Mouse (Mus musculus) CH12.LX (cell line): Measurements from ENCODE around the gene Gm48551. TPM values are rescaled to one million over a fixed set of nuclear protein-coding genes. Genes with fewer than 3 reads are reported as not detected.

Experiments used
- DNase-seq: peaks from one replicate; pipeline ENCODE4 v3.0.0-alpha.2; 2013; ENCODE audit errors: extremely low read depth
- H3K27ac ChIP-seq: 2 replicates; pipeline ENCODE4 v1.5.1; 2012; ENCODE audit warnings: low read depth, mild to moderate bottlenecking, control low read depth, moderate library complexity; ENCODE audit not compliant: insufficient read depth
- H3K27me3 ChIP-seq: replicated peaks from 2 replicates; pipeline ENCODE3; 2012; ENCODE audit warnings: inconsistent platforms
- H3K36me3 ChIP-seq, 2 experiments: replicated peaks in 1 of 2; 2 replicates each; pipeline versions ENCODE3 to v1.6.1; 2012; ENCODE audit warnings: inconsistent platforms in 1 of 2, low read length in 1 of 2, mild to moderate bottlenecking in 1 of 2, mixed read lengths in 1 of 2, moderate library complexity in 1 of 2; ENCODE audit not compliant: control insufficient read depth in 1 of 2, insufficient read depth in 1 of 2
- H3K4me1 ChIP-seq, 2 experiments: 2 replicates each; pipeline ENCODE4 v1.6.1; 2012; ENCODE audit warnings: inconsistent platforms in 1 of 2, moderate library complexity in 1 of 2; ENCODE audit not compliant: insufficient read depth in 2 of 2, control insufficient read depth in 1 of 2
- H3K4me2 ChIP-seq: 2 replicates; pipeline ENCODE4 v1.6.1; 2012; ENCODE audit warnings: low read depth, mild to moderate bottlenecking, control low read depth; ENCODE audit not compliant: poor library complexity, insufficient read depth, severe bottlenecking
- H3K4me3 ChIP-seq, 3 experiments: fragments of 150-350 bp in 1 of 3; sonication (generic) in 1 of 3; replicated peaks in 1 of 3; 2 replicates each; pipeline versions ENCODE3 to v1.5.1; 2011 to 2012; ENCODE audit warnings: low read depth in 2 of 3, low read length in 2 of 3, mild to moderate bottlenecking in 2 of 3, moderate library complexity in 2 of 3, control low read depth in 1 of 3, improper control_type of control experiment in 1 of 3, inconsistent platforms in 1 of 3, mixed read lengths in 1 of 3; ENCODE audit not compliant: poor library complexity in 1 of 3
- H3K79me2 ChIP-seq: replicated peaks from 2 replicates; pipeline ENCODE4 v1.6.1; 2012; ENCODE audit warnings: mild to moderate bottlenecking, moderate library complexity; ENCODE audit not compliant: control insufficient read depth, poor library complexity, insufficient read depth, severe bottlenecking; ENCODE audit errors: extremely low read depth
- H3K9ac ChIP-seq: 2 replicates; pipeline ENCODE4 v1.6.1; 2012; ENCODE audit warnings: low read depth, mild to moderate bottlenecking, control low read depth, moderate library complexity; ENCODE audit not compliant: insufficient read depth
- H3K9me3 ChIP-seq: replicated peaks from 2 replicates; pipeline ENCODE3; 2012; ENCODE audit warnings: low read length, inconsistent platforms, mixed read lengths
- BHLHE40 ChIP-seq: IDR thresholded peaks from 2 replicates; pipeline ENCODE4 v1.6.1; 2011; ENCODE audit warnings: mild to moderate bottlenecking, low read depth, low read length, improper control_type of control experiment
- CHD1 ChIP-seq: IDR thresholded peaks from 2 replicates; pipeline ENCODE4 v1.6.1; 2012; ENCODE audit warnings: low read depth, low read length, improper control_type of control experiment, inconsistent platforms
- CHD2 ChIP-seq: IDR thresholded peaks from 2 replicates; pipeline ENCODE4 v1.6.1; 2011; ENCODE audit warnings: low read length, improper control_type of control experiment
- E2F4 ChIP-seq: IDR thresholded peaks from 2 replicates; pipeline ENCODE4 v1.6.1; 2011; ENCODE audit warnings: low read depth, low read length, improper control_type of control experiment; ENCODE audit not compliant: insufficient replicate concordance
- EP300 ChIP-seq: IDR thresholded peaks from 2 replicates; pipeline ENCODE4 v1.6.1; 2011; ENCODE audit warnings: low read length, improper control_type of control experiment
- IRF4 ChIP-seq: IDR thresholded peaks from 2 replicates; pipeline ENCODE4 v1.6.1; 2014; ENCODE audit warnings: low read depth, mild to moderate bottlenecking, inconsistent platforms, low read length, improper control_type of control experiment
- JUN ChIP-seq: IDR thresholded peaks from 2 replicates; pipeline ENCODE4 v1.6.1; 2011; ENCODE audit warnings: low read depth, mild to moderate bottlenecking, low read length, improper control_type of control experiment, moderate library complexity; ENCODE audit not compliant: insufficient read depth
- JUND ChIP-seq: conservative IDR thresholded peaks from 2 replicates; pipeline ENCODE4 v1.6.1; 2011; ENCODE audit warnings: low read depth, low read length, improper control_type of control experiment
- KAT2A ChIP-seq: IDR thresholded peaks from 2 replicates; pipeline ENCODE4 v1.6.1; 2012; ENCODE audit warnings: low read length, improper control_type of control experiment, inconsistent platforms; ENCODE audit not compliant: insufficient replicate concordance
- MAFK ChIP-seq: IDR thresholded peaks from 2 replicates; pipeline ENCODE4 v1.6.1; 2011; ENCODE audit warnings: low read length, improper control_type of control experiment; ENCODE audit not compliant: insufficient replicate concordance
- MAZ ChIP-seq: IDR thresholded peaks from 2 replicates; pipeline ENCODE4 v1.6.1; 2012; ENCODE audit warnings: low read depth, mild to moderate bottlenecking, inconsistent platforms, low read length, improper control_type of control experiment, moderate library complexity
- MEF2A ChIP-seq: IDR thresholded peaks from 2 replicates; pipeline ENCODE4 v1.6.1; 2014; ENCODE audit warnings: low read depth, mild to moderate bottlenecking, inconsistent platforms, low read length, improper control_type of control experiment, borderline replicate concordance
- MYC ChIP-seq: IDR thresholded peaks from 2 replicates; pipeline ENCODE4 v1.6.1; 2011; ENCODE audit warnings: low read depth, mild to moderate bottlenecking, improper control_type of control experiment, low read length
- NRF1 ChIP-seq: IDR thresholded peaks from 2 replicates; pipeline ENCODE4 v1.6.1; 2014; ENCODE audit warnings: low read depth, mild to moderate bottlenecking, inconsistent platforms, low read length, improper control_type of control experiment, moderate library complexity
- RAD21 ChIP-seq: IDR thresholded peaks from 2 replicates; pipeline ENCODE4 v1.6.1; 2011; ENCODE audit warnings: low read depth, mild to moderate bottlenecking, low read length, improper control_type of control experiment, moderate library complexity
- TCF12 ChIP-seq: IDR thresholded peaks from 2 replicates; pipeline ENCODE4 v1.6.1; 2014; ENCODE audit warnings: low read depth, mild to moderate bottlenecking, inconsistent platforms, low read length, improper control_type of control experiment
- USF2 ChIP-seq: conservative IDR thresholded peaks from 2 replicates; pipeline ENCODE4 v1.6.1; 2011; ENCODE audit warnings: low read depth, low read length, improper control_type of control experiment
- ZC3H11A ChIP-seq: IDR thresholded peaks from 2 replicates; pipeline ENCODE4 v1.6.1; 2012; ENCODE audit warnings: low read depth, mild to moderate bottlenecking, inconsistent platforms, low read length, improper control_type of control experiment
- ZKSCAN1 ChIP-seq: IDR thresholded peaks from 2 replicates; pipeline ENCODE4 v1.6.1; 2012; ENCODE audit warnings: low read depth, inconsistent platforms, low read length, improper control_type of control experiment, borderline replicate concordance
- ZNF384 ChIP-seq: IDR thresholded peaks from 2 replicates; pipeline ENCODE4 v1.6.1; 2012; ENCODE audit warnings: low read depth, low read length, improper control_type of control experiment, inconsistent platforms
- dilution Hi-C: fragments of 300-500 bp; cut with MboI; formaldehyde crosslinking; loops from 2 replicates; pipeline ENCODE4 v1.14.3; 2020; ENCODE audit warnings: low sequenced_read_pairs; ENCODE audit not compliant: extremely low pct_unique_long_range_greater_than_20kb, extremely low pct_ligation_motif_present
- in situ Hi-C: fragments of 300-500 bp; cut with MboI; formaldehyde crosslinking; loops from 3 replicates; pipeline ENCODE4 v1.14.3; 2019; ENCODE audit warnings: low sequenced_read_pairs, low pct_ligation_motif_present, low pct_unique_long_range_greater_than_20kb, mixed read lengths
- polyA plus RNA-seq: library from polyadenylated mRNA; unstranded; fragments of >175 nt; gene quantifications from 2 replicates; pipeline ENCODE4 v1.2.1, GENCODE M21; 2012; ENCODE audit warnings: low read depth; ENCODE audit not compliant: insufficient read length
- total RNA-seq, 2 experiments: library from RNA; depleted of rRNA; stranded (reverse); fragments of 300-350 nt in 1 of 2; fragments of >200 nt in 1 of 2; gene quantifications; 2 replicates each; pipeline ENCODE4 v1.2.3; 2012 to 2014

Gm48551 gene
- total and polyA plus RNA-seq, 3 experiments, result 1.0 to 3.4 (median 1.2) TPM

DNA sequence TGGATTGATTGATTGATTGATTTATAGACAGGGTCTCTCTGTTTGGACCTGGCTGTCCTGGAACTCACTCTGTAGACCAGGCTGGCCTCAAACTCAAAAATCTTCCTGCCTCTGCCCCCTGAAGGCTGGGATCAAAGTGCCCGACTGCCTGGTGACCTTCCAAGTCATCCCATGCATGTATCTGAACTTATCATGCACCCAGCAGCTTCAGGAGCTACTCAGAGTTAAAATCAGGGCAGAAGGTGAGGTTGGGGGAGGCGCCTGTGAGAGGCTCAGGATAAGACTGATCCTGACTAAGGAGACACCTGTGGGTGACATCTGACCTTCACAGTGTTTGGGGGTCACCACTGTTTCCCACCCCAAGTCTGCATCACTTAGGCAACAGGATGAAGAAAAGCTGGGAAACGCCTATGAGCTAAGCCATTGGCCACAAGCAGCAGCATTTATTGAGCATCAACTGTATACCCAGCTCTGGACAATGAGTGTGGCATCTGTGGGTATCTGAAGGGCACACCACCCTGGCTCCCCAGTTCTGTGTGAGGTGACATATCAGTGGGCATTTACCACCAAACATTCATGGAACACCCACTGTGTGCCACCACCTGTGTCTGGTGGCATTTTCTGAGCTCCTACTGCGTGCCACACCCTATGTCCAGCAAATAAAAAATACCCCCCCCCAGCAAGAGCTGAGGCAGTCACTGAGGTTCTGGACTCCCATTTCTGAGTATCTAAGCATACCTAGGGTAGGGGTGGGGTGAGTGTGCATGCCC, 39.4 kb downstream of the Gm48551 start:
- peak; percentile 60 for TF ChIP-seq ZKSCAN1
- no peak for TF ChIP-seq ZNF384
- H3K36me3 ChIP-seq, result peaks cover 15 to 21% of the 10 kb centered on the region in 2 experiments
- no peak overlapping the region for H3K9ac ChIP-seq
- DNase-seq, result no peak
- H3K79me2 ChIP-seq, result peaks cover 24% of the 10 kb centered on the region
- dilution Hi-C loops (no loop called here), in situ Hi-C loops (no loop called here)
- H3K4me2 ChIP-seq, result no peak overlapping the region
- H3K9me3 ChIP-seq, result no peaks in the 10 kb centered on the region
- no peak overlapping the region for H3K4me3 ChIP-seq
- H3K4me1 ChIP-seq, result peaks cover 16 to 27% of the 10 kb centered on the region in 2 experiments
- no peak overlapping the region for H3K27ac ChIP-seq
- H3K27me3 ChIP-seq, result peaks cover 27% of the 10 kb centered on the region

DNA sequence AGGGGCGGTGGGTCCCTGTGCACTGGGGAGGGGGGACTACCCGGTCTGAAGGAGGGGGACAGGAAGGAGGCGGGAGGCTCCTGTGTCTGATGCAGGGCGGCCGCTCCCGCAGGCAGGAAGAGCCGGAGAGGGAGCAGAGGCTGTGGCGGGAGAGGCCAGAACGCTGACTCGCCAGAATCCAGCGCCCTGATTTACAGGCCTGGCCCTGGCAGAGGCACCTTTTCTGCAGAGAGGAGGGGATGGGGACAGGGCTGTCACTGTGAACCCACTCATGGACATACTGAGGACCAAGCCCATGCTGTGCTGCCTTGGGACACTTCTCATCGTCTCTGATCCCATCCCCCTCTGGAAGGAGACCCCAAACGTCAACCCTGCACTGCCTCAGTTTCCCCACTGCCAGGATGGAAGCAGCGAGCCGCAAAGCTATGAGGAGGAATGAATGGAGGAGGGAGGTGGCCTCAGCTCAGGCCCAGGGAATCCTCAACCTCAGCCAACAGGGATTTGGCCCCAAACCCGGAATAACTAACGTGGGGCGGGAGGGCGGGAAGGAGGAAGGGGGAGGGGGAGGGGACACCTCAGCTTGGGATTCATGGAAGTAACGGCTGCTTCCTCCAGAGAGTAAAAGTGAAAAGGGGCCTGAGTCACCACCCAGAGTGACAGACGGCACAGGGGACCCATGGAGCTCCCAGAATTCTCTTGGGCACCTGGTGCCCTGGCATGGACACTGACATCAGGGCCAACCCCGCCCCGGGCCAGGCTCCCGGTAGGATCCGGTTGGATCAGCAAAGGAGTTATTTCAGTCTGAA, 40.2 kb downstream of the Gm48551 start:
- Histone ChIP-seq H3K4me1 (peaks cover 20 to 32% of the 10 kb centered on the region in 2 experiments), H3K4me3 (no peak overlapping the region), H3K9me3 (no peaks in the 10 kb centered on the region), H3K36me3 (peaks cover 12 to 14% of the 10 kb centered on the region in 2 experiments), H3K27ac (no peak overlapping the region), H3K27me3 (peaks cover 27% of the 10 kb centered on the region), H3K4me2 (no peak overlapping the region), H3K9ac (no peak overlapping the region), H3K79me2 (peaks cover 24% of the 10 kb centered on the region)
- no peak for DNase-seq
- in situ Hi-C loops, result no loop called here
- TF ChIP-seq MAFK, result 0 out of 2 replicates have a peak, but pooled peaks have one; percentile 28
- no peak for TF ChIP-seq ZC3H11A
- dilution Hi-C loops, result no loop called here

DNA sequence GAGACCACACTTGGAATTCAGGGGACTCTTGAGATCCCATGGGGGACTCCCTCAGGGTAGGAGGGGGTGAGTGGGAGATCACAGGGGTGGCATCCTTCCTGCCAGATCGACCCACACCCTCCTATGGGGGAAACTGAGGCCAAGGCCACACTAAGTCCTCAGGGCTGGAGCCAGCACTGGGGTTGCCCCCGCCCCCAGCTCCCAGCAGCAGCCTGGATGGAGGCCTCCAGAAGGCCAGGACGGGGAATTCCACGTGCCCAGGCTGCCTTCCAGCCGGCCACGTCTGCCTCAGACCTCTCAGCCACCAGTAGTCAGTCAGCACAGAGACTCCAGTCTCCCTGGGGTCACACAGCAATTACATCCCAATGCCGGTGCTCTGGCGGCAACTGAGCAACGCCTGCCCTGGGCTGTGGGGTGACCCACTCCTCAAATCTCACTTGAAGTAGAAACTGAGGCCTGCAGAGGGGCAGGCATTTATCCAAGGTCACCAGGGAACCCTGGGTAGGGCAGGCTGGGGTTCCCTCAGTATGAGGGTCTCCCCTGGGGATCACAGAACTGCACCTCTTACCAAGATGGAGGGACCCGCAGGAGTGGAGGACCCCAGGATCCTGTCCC, 41.1 kb downstream of the Gm48551 start:
- in situ Hi-C loops, result no loop called here
- TF ChIP-seq MYC (no peak), IRF4 (0 out of 2 replicates have a peak, but pooled peaks have one; percentile 6), CHD1 (no peak), ZKSCAN1 (no peak), RAD21 (no peak), NRF1 (no peak), USF2 (no peak), JUN (no peak), TCF12 (peak; percentile 20; the same call in 1 of the 2 replicates), MEF2A (no peak), MAFK (no peak), ZC3H11A (no peak), KAT2A (no peak), EP300 (no peak), BHLHE40 (0 out of 2 replicates have a peak, but pooled peaks have one; percentile 23), CHD2 (no peak), MAZ (no peak), JUND (no peak), E2F4 (no peak)

More for the DNA sequence above, 41.1 kb downstream of the Gm48551 start:
- Histone ChIP-seq H3K27me3 (peaks cover 27% of the 10 kb centered on the region), H3K9me3 (no peaks in the 10 kb centered on the region), H3K4me3 (peak overlapping the region in 2 of 3 experiments; percentile 25 to 58), H3K36me3 (peaks cover 3 to 5% of the 10 kb centered on the region in 2 experiments), H3K79me2 (peaks cover 24% of the 10 kb centered on the region), H3K27ac (no peak overlapping the region), H3K4me2 (peak overlapping the region; percentile 76; the same call in 1 of the 2 replicates), H3K9ac (peak overlapping the region; percentile 83; the same call in 1 of the 2 replicates), H3K4me1 (peaks cover 20 to 35% of the 10 kb centered on the region in 2 experiments)
- dilution Hi-C loops, result no loop called here
- DNase-seq, result no peak
